Mouse (Mus musculus) liver, adult 2 months (tissue): ENCODE data around the gene Sec22a. TPM values are rescaled to one million over a fixed set of nuclear protein-coding genes. Genes with fewer than 3 reads are reported as not detected.

Experiments used
- DNase-seq: peaks from one replicate; pipeline ENCODE4 v3.0.0-alpha.2; 2011; ENCODE audit warnings: low read depth, low spot score; ENCODE audit errors: extremely low read depth
- H3K27ac ChIP-seq: fragments of 200-500 bp; replicated peaks from 2 replicates; pipeline ENCODE4 v1.5.1; 2012; ENCODE audit warnings: low read depth, mild to moderate bottlenecking, control low read depth, inconsistent platforms, low read length; ENCODE audit not compliant: insufficient read depth
- H3K27me3 ChIP-seq: fragments of 200-500 bp; 2 replicates; pipeline ENCODE4 v1.6.1; 2012; ENCODE audit warnings: mild to moderate bottlenecking, moderate library complexity, low read length, inconsistent platforms; ENCODE audit not compliant: control insufficient read depth, insufficient read depth
- H3K36me3 ChIP-seq: fragments of 200-500 bp; 2 replicates; pipeline ENCODE4 v1.6.1; 2012; ENCODE audit warnings: low read length, inconsistent platforms; ENCODE audit not compliant: control insufficient read depth, insufficient read depth
- H3K4me1 ChIP-seq: fragments of 200-500 bp; 2 replicates; pipeline ENCODE4 v1.6.1; 2011; ENCODE audit warnings: low read length; ENCODE audit not compliant: control insufficient read depth, insufficient read depth
- H3K4me3 ChIP-seq: fragments of 200-500 bp; 2 replicates; pipeline ENCODE4 v1.5.1; 2011; ENCODE audit warnings: low read depth, mild to moderate bottlenecking, control low read depth, low read length, moderate library complexity; ENCODE audit not compliant: insufficient read depth
- H3K79me2 ChIP-seq: fragments of 200-500 bp; 2 replicates; pipeline ENCODE4 v1.6.1; 2012; ENCODE audit warnings: inconsistent platforms, mild to moderate bottlenecking, low read length, moderate library complexity; ENCODE audit not compliant: control insufficient read depth, insufficient read depth
- H3K9ac ChIP-seq: fragments of 200-500 bp; 2 replicates; pipeline ENCODE4 v1.6.1; 2012; ENCODE audit warnings: low read depth, mild to moderate bottlenecking, control low read depth, inconsistent platforms, low read length
- CTCF ChIP-seq: fragments of 200-500 bp; IDR thresholded peaks from 2 replicates; pipeline ENCODE4 v1.5.1; 2011; ENCODE audit warnings: low read depth, low read length, control low read depth
- POLR2A ChIP-seq: fragments of 200-500 bp; IDR thresholded peaks from 2 replicates; pipeline ENCODE4 v1.6.1; 2011; ENCODE audit warnings: low read length, control low read depth; ENCODE audit not compliant: insufficient read depth; ENCODE audit errors: extremely low read depth
- WGBS: fragments of 180-500 bp; shearing (Covaris S2); methylation state at CpG from one replicate; pipeline ENCODE4 v1.1.7; 2018; 5-methylcytosine and 5-hydroxymethylcytosine counted together
- polyA plus RNA-seq: library from polyadenylated mRNA; depleted of rRNA; stranded (reverse); fragments of >200 nt; gene quantifications from 2 replicates; pipeline ENCODE4 v1.2.3, GENCODE M21; 2012; rRNA removed
- total RNA-seq: library from RNA; depleted of rRNA; stranded (reverse); fragments of >200 nt; gene quantifications from 2 replicates; pipeline ENCODE4 v1.2.3, GENCODE M21; 2014; rRNA removed

Gene Sec22a
- total RNA-seq (21.0 and 24.8 TPM in 2 replicates), polyA plus RNA-seq (6.4 and 7.1 TPM in 2 replicates)

GRCm38 (mm10) chr16:35363150-35364062, at the start of gene Sec22a:
Gene Sec22a (minus strand): TSS chr16:35363918.
- peaks cover 2% of the 10 kb centered on the region; the same call in 1 of the 2 replicates for H3K36me3 ChIP-seq
- under 1% methylated on average over 67 of the region's 67 CpGs for WGBS
- peak within 1 kb of the TSS; percentile 90 for H3K9ac ChIP-seq
- H3K79me2 ChIP-seq, result no peaks in the 10 kb centered on the region; the same call in 1 of the 2 replicates
- H3K4me3 ChIP-seq, result peak within 1 kb of the TSS; percentile 88
- peak; percentile 74; the same call in 1 of the 2 replicates for TF ChIP-seq POLR2A
- TF ChIP-seq CTCF, result no peak
- peak within 1 kb of the TSS; percentile 59 for H3K27ac ChIP-seq
- H3K27me3 ChIP-seq, result no peaks in the 10 kb centered on the region
- peak; percentile 81 for DNase-seq
- H3K4me1 ChIP-seq, result peaks cover 3% of the 10 kb centered on the region; the same call in 1 of the 2 replicates

DNA sequence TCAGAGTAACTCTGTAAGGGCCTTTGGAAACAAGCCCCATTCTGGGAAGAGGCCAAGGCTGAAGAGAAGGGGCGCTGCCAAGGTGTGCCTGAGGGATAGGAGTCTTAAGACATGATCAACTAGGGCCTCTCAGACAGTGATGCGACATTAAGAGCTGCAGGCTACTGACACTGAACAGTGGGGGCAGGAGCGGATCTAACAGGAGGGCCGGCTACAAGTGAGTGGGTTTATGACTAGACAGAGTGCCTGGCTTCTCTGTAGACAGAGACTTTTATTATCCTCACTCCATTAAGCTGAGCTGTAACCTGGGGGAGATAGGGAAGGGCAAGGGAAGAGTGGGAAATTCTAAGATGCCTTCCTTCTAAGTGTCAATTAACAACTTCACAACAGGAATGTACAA, 43.0 kb upstream of the Sec22a start:
- no peak overlapping the region for H3K9ac ChIP-seq
- H3K27ac ChIP-seq, result no peak overlapping the region
- H3K36me3 ChIP-seq, result peaks cover 68% of the 10 kb centered on the region
- 97% methylated on average over 4 of the region's 4 CpGs for WGBS
- no peak overlapping the region for H3K4me3 ChIP-seq
- TF ChIP-seq CTCF (no peak), POLR2A (no peak)
- H3K79me2 ChIP-seq, result no peaks in the 10 kb centered on the region
- H3K27me3 ChIP-seq, result no peaks in the 10 kb centered on the region
- H3K4me1 ChIP-seq, result peaks cover 6% of the 10 kb centered on the region
- DNase-seq, result no peak

DNA sequence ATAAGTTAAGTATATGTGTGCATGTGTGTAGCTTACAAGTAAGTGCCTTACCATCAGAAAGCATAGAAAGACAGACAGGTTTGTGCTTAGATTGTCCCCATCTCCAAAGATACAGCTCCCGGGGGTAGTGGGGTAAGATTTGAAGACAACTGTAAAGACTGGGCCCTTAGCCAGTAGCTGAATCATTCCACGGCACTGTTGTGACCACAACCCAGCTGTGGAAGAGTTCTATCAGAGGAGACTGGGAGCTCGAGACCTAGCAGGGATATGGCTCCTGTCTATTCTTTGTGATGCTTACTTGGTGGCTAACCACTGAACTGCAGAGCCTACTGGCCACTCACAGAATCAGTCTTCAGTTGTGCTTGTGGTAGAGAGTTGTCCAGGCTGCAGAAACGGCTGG, 42.4 kb upstream of the Sec22a start:
- peaks cover 64% of the 10 kb centered on the region for H3K36me3 ChIP-seq
- 93% methylated on average over 4 of the region's 4 CpGs for WGBS
- no peak overlapping the region for H3K27ac ChIP-seq
- no peak for DNase-seq
- no peaks in the 10 kb centered on the region for H3K27me3 ChIP-seq
- TF ChIP-seq CTCF, result no peak
- TF ChIP-seq POLR2A, result no peak
- H3K4me1 ChIP-seq, result peaks cover 10% of the 10 kb centered on the region
- H3K79me2 ChIP-seq, result no peaks in the 10 kb centered on the region
- H3K9ac ChIP-seq, result no peak overlapping the region
- no peak overlapping the region for H3K4me3 ChIP-seq

- DNase-seq, result no peak
- H3K79me2 ChIP-seq, result no peaks in the 10 kb centered on the region
- no peaks in the 10 kb centered on the region for H3K27me3 ChIP-seq
- no peak overlapping the region for H3K9ac ChIP-seq
- 94% methylated on average over 14 of the region's 14 CpGs for WGBS
- no peak overlapping the region for H3K27ac ChIP-seq
- no peak for TF ChIP-seq POLR2A
- no peak for TF ChIP-seq CTCF
- no peak overlapping the region for H3K4me3 ChIP-seq
- peaks cover 13% of the 10 kb centered on the region for H3K4me1 ChIP-seq
- peaks cover 59% of the 10 kb centered on the region for H3K36me3 ChIP-seq
Measured at GRCm38 (mm10) chr16:35405348-35406080, 41.8 kb upstream of the Sec22a start.

DNA sequence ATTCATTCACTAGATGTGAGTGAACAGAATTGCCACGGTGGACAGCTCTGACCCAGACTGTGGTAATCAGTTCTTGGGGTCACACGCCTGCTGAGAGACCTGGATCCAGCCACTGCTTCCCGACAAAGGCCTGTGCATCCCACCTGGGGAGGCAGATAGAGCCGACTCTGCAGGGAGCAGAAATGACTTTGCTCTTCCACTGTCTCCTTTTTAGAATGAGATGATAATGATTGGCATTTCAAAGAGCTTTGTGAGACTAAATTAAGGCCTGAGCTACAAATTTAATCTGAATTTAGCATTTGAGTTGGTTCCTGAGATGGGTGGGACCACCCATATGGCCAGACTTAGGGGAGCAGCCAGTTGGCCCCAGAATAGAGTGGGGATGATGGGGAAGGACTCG, 41.1 kb upstream of the Sec22a start:
- Histone ChIP-seq H3K36me3 (peaks cover 53% of the 10 kb centered on the region), H3K27me3 (no peaks in the 10 kb centered on the region)
- WGBS, result 91% methylated on average over 5 of the region's 5 CpGs

More for the DNA sequence above, 41.1 kb upstream of the Sec22a start:
- Histone ChIP-seq H3K9ac (no peak overlapping the region), H3K79me2 (no peaks in the 10 kb centered on the region), H3K4me1 (peaks cover 13% of the 10 kb centered on the region), H3K27ac (no peak overlapping the region), H3K4me3 (no peak overlapping the region)
- TF ChIP-seq CTCF (no peak), POLR2A (no peak)
- DNase-seq, result no peak
